Mouse (Mus musculus): ENCODE measurements at regions not wholly inside any gene's neighbourhood (a gene's known extent, or its start where the extent isn't known, plus 50 kb on each side); places are given as distances from the start of the nearest gene placed in this dataset.
A peak's percentile ranks its signal among the peaks of the same experiment; 100 is the strongest.

DNA sequence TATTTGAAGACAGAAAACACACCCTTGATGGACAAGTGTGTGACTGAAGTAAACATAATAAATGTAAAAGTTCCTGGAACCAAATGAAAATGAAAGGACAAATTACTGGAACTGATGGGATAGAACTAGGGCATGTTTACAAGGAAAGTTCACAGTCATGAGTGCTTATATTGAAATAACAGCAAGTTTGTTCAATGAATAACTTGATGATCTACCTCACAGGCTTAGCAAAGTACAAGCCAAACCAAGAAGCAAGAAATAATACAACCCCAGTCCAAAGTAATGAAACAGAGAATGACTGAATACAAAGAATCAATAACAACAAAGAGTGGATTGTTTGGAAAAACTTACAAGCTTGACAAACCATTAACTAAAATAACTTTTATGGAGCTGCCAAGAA is 56.2 kb downstream of the Gm379 start:
- DNase-seq (ENCODE audit: low spot score) = no peak
- no peak overlapping the region for H3K27ac ChIP-seq

GRCm38 (mm10) chrX:108599906-108600468 is 64.7 kb downstream of the Gm379 start:
- no peak for DNase-seq (ENCODE audit: low spot score)
- Histone ChIP-seq H3K4me3 (no peak overlapping the region), H3K27ac (no peak overlapping the region), H3K36me3 (no peaks in the 10 kb centered on the region), H3K4me1 (replicated peaks) (no peaks in the 10 kb centered on the region), H3K9me3 (no peaks in the 10 kb centered on the region), H3K27me3 (ENCODE audit: insufficient read depth, poor library complexity, severe bottlenecking) (no peaks in the 10 kb centered on the region)
- 84% methylated on average over 1 of the region's 1 CpGs for WGBS

More for the DNA sequence above, 56.2 kb downstream of the Gm379 start:
- Histone ChIP-seq H3K27me3 (ENCODE audit: insufficient read depth, poor library complexity, severe bottlenecking) (no peaks in the 10 kb centered on the region), H3K9me3 (no peaks in the 10 kb centered on the region), H3K4me3 (no peak overlapping the region), H3K4me1 (replicated peaks) (no peaks in the 10 kb centered on the region), H3K36me3 (no peaks in the 10 kb centered on the region)

DNA sequence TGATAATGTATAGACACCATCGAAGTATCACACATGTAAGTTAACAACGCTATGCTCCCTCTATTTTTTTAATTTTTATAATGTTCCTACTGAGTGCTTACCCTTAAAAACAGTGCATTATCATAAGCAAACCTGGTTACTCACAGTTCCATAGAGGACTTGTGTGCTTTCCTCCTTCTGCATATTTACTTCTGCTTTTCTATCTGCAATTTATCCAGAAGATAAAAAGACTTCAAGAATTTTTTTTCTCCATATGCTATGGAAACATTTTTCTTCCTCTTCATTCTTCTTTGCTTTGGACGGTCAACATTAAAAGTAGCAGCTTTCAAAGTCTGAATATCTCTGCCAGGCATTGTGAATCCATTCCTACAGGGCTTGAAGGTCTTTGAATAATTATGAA is 102.7 kb downstream of the Gm379 start:
- Histone ChIP-seq H3K27ac (no peak overlapping the region), H3K27me3 (ENCODE audit: insufficient read depth, poor library complexity, severe bottlenecking) (no peaks in the 10 kb centered on the region), H3K9me3 (no peaks in the 10 kb centered on the region), H3K4me3 (no peak overlapping the region), H3K36me3 (no peaks in the 10 kb centered on the region), H3K4me1 (replicated peaks) (no peaks in the 10 kb centered on the region)
- DNase-seq (ENCODE audit: low spot score) = no peak
- WGBS = 86% methylated on average over 3 of the region's 3 CpGs

DNA sequence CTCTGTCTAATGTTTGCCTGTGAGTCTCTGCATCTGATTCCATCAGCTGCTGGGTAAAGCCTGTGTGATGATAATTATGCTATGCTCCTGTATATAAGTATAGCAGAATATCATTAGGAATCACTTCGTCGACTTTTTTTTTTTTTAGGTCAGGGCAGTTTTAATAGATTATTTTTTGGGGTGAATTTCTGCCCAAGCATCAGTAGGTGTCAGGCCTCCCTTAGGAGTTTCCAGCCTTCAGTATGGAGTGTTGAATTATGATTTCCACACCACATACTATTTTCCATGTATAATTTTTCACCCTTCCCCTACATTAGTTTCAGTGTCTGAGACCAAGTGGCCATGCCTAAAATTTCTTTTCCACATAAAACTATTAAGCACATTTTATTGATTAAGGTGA is 121.5 kb downstream of the Gm379 start:
- 79% methylated on average over 2 of the region's 2 CpGs for WGBS
- Histone ChIP-seq H3K9me3 (no peaks in the 10 kb centered on the region), H3K4me1 (replicated peaks) (no peaks in the 10 kb centered on the region), H3K36me3 (no peaks in the 10 kb centered on the region), H3K27me3 (ENCODE audit: insufficient read depth, poor library complexity, severe bottlenecking) (no peaks in the 10 kb centered on the region), H3K4me3 (no peak overlapping the region), H3K27ac (no peak overlapping the region)
- DNase-seq (ENCODE audit: low spot score) = no peak

DNA sequence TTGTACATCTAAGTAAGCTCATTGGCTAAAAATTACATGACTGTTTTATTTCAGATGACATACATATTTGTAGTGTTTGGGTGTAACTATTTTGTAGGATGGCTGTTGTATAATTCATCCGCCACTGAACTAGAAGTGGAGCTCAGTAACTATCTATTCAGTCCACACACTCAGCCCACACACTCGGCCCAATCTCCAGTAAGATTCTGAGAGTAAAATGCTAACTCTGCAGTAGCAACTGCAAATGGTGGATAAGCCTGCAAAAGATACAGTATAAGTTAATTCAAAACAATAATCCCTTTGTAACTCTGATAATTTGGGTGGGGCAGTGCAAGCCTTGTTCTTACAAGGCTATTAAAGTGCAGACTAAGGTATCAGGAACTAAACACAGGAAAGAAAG is 123.3 kb downstream of the Gm379 start:
- Histone ChIP-seq H3K36me3 (no peaks in the 10 kb centered on the region), H3K4me3 (no peak overlapping the region), H3K27ac (no peak overlapping the region), H3K9me3 (no peaks in the 10 kb centered on the region), H3K4me1 (replicated peaks) (no peaks in the 10 kb centered on the region), H3K27me3 (ENCODE audit: insufficient read depth, poor library complexity, severe bottlenecking) (no peaks in the 10 kb centered on the region)
- WGBS = 84% methylated on average over 2 of the region's 2 CpGs
- DNase-seq (ENCODE audit: low spot score) = no peak

- Histone ChIP-seq H3K9me3 (no peaks in the 10 kb centered on the region), H3K36me3 (no peaks in the 10 kb centered on the region), H3K4me1 (replicated peaks) (no peaks in the 10 kb centered on the region), H3K4me3 (no peak overlapping the region), H3K27ac (no peak overlapping the region), H3K27me3 (ENCODE audit: insufficient read depth, poor library complexity, severe bottlenecking) (no peaks in the 10 kb centered on the region)
- 5% methylated on average over 3 of the region's 3 CpGs for WGBS
- peak; percentile 3 for DNase-seq (ENCODE audit: low spot score)
Measured at GRCm38 (mm10) chrX:108536995-108537394, 127.7 kb downstream of the Gm379 start.

All from hindbrain, embryonic 10.5 days (tissue).